Mouse (Mus musculus): Measurements from ENCODE around the gene Unc13a. TPM values are rescaled to one million over a fixed set of nuclear protein-coding genes. Genes with fewer than 3 reads are reported as not detected.

Unc13a gene
- polyA plus RNA-seq, 1 experiment = 1.6 TPM

GRCm38 (mm10) chr8:71679550-71680168 lies 8.1 kb upstream of the Unc13a start:
- Histone ChIP-seq H3K4me3 (ENCODE audit: low read depth, low read length) (peak overlapping the region; percentile 30), H3K4me1 (ENCODE audit: control insufficient read depth, insufficient read depth, insufficient read length, low read length) (peaks cover 5% of the 10 kb centered on the region), H3K27me3 (ENCODE audit: control insufficient read depth, insufficient read depth, low read length) (no peaks in the 10 kb centered on the region), H3K27ac (ENCODE audit: insufficient read depth, low read depth, low read length) (no peak overlapping the region), H3K36me3 (ENCODE audit: control insufficient read depth, insufficient read depth, low read length) (peaks cover 1% of the 10 kb centered on the region; the same call in 1 of the 2 replicates)
- TF ChIP-seq POLR2A (IDR thresholded peaks at IDR 0.05; ENCODE audit: low read depth, low read length) (no peak), CTCF (IDR thresholded peaks at IDR 0.05; ENCODE audit: extremely low read depth, insufficient read length, insufficient replicate concordance, low read depth, low read length) (no peak)
- WGBS = 61% methylated on average over 46 of the region's 46 CpGs

- TF ChIP-seq POLR2A (IDR thresholded peaks at IDR 0.05; ENCODE audit: low read depth, low read length) (no peak), CTCF (IDR thresholded peaks at IDR 0.05; ENCODE audit: extremely low read depth, insufficient read length, insufficient replicate concordance, low read depth, low read length) (no peak)
These were observed 7.6 kb upstream of the Unc13a start for GRCm38 (mm10) chr8:71679116-71679515.

GRCm38 (mm10) chr8:71678216-71678615 lies 6.7 kb upstream of the Unc13a start:
- Histone ChIP-seq H3K4me1 (ENCODE audit: control insufficient read depth, insufficient read depth, insufficient read length, low read length) (peaks cover 5% of the 10 kb centered on the region), H3K36me3 (ENCODE audit: control insufficient read depth, insufficient read depth, low read length) (peaks cover 1% of the 10 kb centered on the region; the same call in 1 of the 2 replicates), H3K27ac (ENCODE audit: insufficient read depth, low read depth, low read length) (no peak overlapping the region), H3K27me3 (ENCODE audit: control insufficient read depth, insufficient read depth, low read length) (no peaks in the 10 kb centered on the region), H3K4me3 (ENCODE audit: low read depth, low read length) (no peak overlapping the region)
- WGBS = 85% methylated on average over 4 of the region's 4 CpGs
- no peak for TF ChIP-seq POLR2A (IDR thresholded peaks at IDR 0.05; ENCODE audit: low read depth, low read length)
- TF ChIP-seq CTCF (IDR thresholded peaks at IDR 0.05; ENCODE audit: extremely low read depth, insufficient read length, insufficient replicate concordance, low read depth, low read length) = no peak

More at GRCm38 (mm10) chr8:71679116-71679515, 7.6 kb upstream of the Unc13a start:
- WGBS = 79% methylated on average over 16 of the region's 16 CpGs
- peak overlapping the region; percentile 30 for H3K4me3 ChIP-seq (ENCODE audit: low read depth, low read length)
- no peak overlapping the region for H3K27ac ChIP-seq (ENCODE audit: insufficient read depth, low read depth, low read length)
- no peaks in the 10 kb centered on the region for H3K27me3 ChIP-seq (ENCODE audit: control insufficient read depth, insufficient read depth, low read length)
- peaks cover 5% of the 10 kb centered on the region for H3K4me1 ChIP-seq (ENCODE audit: control insufficient read depth, insufficient read depth, insufficient read length, low read length)
- peaks cover 1% of the 10 kb centered on the region; the same call in 1 of the 2 replicates for H3K36me3 ChIP-seq (ENCODE audit: control insufficient read depth, insufficient read depth, low read length)

DNA sequence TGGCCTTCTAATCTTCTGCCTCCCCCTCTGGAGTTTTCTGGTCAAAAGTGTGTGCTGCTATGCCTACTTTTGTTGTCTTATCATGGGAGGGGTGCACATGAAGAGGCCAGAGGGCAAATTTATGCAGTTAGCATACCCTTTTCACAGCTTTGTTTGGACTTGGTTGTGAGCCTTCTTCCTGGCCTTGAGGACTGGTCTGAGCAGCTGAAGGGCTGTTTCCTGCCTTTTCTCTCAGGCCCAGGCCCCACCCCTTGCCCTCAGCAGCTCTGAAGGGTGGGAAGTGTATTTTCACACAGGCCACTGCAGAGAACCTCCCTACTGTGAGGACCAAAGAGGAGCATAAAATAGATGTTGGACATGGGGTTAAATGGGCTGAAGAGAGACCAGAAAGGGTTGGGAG lies 6.0 kb upstream of the Unc13a start:
- Histone ChIP-seq H3K4me3 (ENCODE audit: low read depth, low read length) (no peak overlapping the region), H3K27ac (ENCODE audit: insufficient read depth, low read depth, low read length) (no peak overlapping the region; the same call in 1 of the 2 replicates), H3K4me1 (ENCODE audit: control insufficient read depth, insufficient read depth, insufficient read length, low read length) (peaks cover 5% of the 10 kb centered on the region), H3K27me3 (ENCODE audit: control insufficient read depth, insufficient read depth, low read length) (no peaks in the 10 kb centered on the region), H3K36me3 (ENCODE audit: control insufficient read depth, insufficient read depth, low read length) (peaks cover 1% of the 10 kb centered on the region; the same call in 1 of the 2 replicates)
- no peak for TF ChIP-seq POLR2A (IDR thresholded peaks at IDR 0.05; ENCODE audit: low read depth, low read length)
- TF ChIP-seq CTCF (IDR thresholded peaks at IDR 0.05; ENCODE audit: extremely low read depth, insufficient read length, insufficient replicate concordance, low read depth, low read length) = no peak

DNA sequence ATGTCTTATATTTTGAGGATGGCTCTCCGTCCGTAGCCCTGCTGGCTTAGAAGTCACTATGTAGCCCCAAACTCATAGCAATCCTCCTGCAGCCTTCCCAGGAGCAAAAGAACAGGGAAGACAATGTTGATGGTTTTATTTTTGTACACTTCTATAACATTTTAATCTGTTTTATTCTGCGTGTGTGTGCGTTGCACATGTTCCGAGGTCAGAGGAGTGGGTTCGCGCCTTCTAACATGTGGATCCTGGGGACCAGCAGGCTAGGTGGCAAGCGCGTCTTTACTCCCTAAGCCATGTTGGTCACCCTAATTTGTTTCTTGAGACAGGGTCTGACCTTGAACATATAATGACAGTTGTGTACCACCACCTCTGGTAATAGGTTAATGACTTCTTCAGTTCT lies 5.2 kb upstream of the Unc13a start:
- Histone ChIP-seq H3K27ac (ENCODE audit: insufficient read depth, low read depth, low read length) (peak overlapping the region; percentile 66), H3K27me3 (ENCODE audit: control insufficient read depth, insufficient read depth, low read length) (no peaks in the 10 kb centered on the region), H3K36me3 (ENCODE audit: control insufficient read depth, insufficient read depth, low read length) (peaks cover 1% of the 10 kb centered on the region; the same call in 1 of the 2 replicates), H3K4me1 (ENCODE audit: control insufficient read depth, insufficient read depth, insufficient read length, low read length) (peaks cover 5% of the 10 kb centered on the region), H3K4me3 (ENCODE audit: low read depth, low read length) (peak overlapping the region; percentile 82)
- WGBS = 46% methylated on average over 9 of the region's 9 CpGs
- no peak for TF ChIP-seq POLR2A (IDR thresholded peaks at IDR 0.05; ENCODE audit: low read depth, low read length)
- no peak for TF ChIP-seq CTCF (IDR thresholded peaks at IDR 0.05; ENCODE audit: extremely low read depth, insufficient read length, insufficient replicate concordance, low read depth, low read length)

DNA sequence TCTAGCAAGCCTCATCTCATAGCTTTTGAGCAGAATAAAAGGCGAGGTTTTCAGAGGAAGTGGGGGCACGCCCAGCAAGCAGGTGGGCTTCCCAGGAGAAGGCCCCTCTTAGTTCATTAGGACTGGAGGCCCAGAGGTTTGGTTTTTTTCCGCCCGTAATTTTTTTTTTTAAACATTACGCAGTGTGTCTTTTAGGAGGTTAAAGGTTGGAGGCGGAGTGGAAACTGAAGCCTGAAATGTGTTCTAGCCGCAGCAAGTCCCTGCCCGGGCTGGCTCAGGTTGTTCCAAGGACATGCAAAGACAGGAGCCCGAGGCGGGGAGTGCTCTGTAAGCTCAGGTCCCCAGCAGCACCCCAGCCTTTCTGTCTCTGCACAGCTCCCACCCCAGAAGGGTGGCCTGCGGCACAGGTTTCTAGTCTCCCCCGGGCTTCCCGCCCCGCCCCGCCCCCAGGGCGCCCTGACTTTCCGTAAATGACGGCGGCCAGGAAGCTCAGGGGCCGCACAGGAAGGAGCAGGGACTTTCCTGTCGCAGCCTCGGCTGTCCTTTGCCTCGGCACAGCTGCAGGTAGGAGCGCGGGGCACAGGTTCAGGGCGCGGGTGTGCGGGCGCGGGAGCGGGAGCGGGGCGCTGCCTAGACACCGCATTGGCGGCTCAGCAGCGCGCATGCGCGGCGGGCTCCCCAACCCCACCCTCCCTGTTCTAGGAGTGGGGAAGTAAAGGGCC lies 4.6 kb upstream of the Unc13a start, which contains the start of gene Jak3:
Gene Jak3, plus strand, starts transcription at position 277 of the 722 bp plus-strand sequence.
- WGBS = under 1% methylated on average over 40 of the region's 40 CpGs
- Histone ChIP-seq H3K27me3 (ENCODE audit: control insufficient read depth, insufficient read depth, low read length) (0 out of 2 replicates have a peak, but pooled peaks cover 1% of the 10 kb centered on the region), H3K4me3 (ENCODE audit: low read depth, low read length) (peak within 1 kb of the TSS; percentile 82), H3K36me3 (ENCODE audit: control insufficient read depth, insufficient read depth, low read length) (peaks cover 1% of the 10 kb centered on the region; the same call in 1 of the 2 replicates), H3K27ac (ENCODE audit: insufficient read depth, low read depth, low read length) (peak within 1 kb of the TSS; percentile 66), H3K4me1 (ENCODE audit: control insufficient read depth, insufficient read depth, insufficient read length, low read length) (peaks cover 8% of the 10 kb centered on the region)
- no peak for TF ChIP-seq POLR2A (IDR thresholded peaks at IDR 0.05; ENCODE audit: low read depth, low read length)
- TF ChIP-seq CTCF (IDR thresholded peaks at IDR 0.05; ENCODE audit: extremely low read depth, insufficient read length, insufficient replicate concordance, low read depth, low read length) = no peak
